Mouse (Mus musculus) midbrain, embryonic 15.5 days (tissue): Measurements from ENCODE around the gene Tceal1. TPM values are rescaled to one million over a fixed set of nuclear protein-coding genes. Genes with fewer than 3 reads are reported as not detected.

Experiments used
- polyA plus RNA-seq: library from polyadenylated mRNA; unstranded; fragments of >200 nt; fragmentation: Nextera tagmentation; extraction: Ambion mirVana; gene quantifications from 2 replicates; pipeline ENCODE4 v1.2.1, GENCODE M21; 2015

Tceal1 gene
- polyA plus RNA-seq, 1 experiment from 2014 or later: 21.3 TPM

Other genes starting within 250 kb of the Tceal1 start
- not detected in 2 replicates for gene Kir3dl1, start 190.0 kb upstream of the Tceal1 start, polyA plus RNA-seq
- gene Kir3dl2, start 163.9 kb upstream of the Tceal1 start, polyA plus RNA-seq: 0.22 and 0.31 TPM in 2 replicates
- 91.5 and 91.6 TPM in 2 replicates for gene Tceal3, start 117.1 kb upstream of the Tceal1 start, polyA plus RNA-seq
- gene Morf4l2, start 35.7 kb downstream of the Tceal1 start, polyA plus RNA-seq: 558 and 567 TPM in 2 replicates
- gene Glra4, start 72.2 kb downstream of the Tceal1 start, polyA plus RNA-seq: 0.11 TPM in 1 of 2 replicates, not detected in the other
- 10.0 and 11.4 TPM in 2 replicates for gene Plp1, start 114.7 kb downstream of the Tceal1 start, polyA plus RNA-seq
- gene Rab9b, start 160.8 kb downstream of the Tceal1 start, polyA plus RNA-seq: 23.1 and 24.4 TPM in 2 replicates
- gene H2bfm, start 219.3 kb downstream of the Tceal1 start, polyA plus RNA-seq: not detected in 2 replicates